Mouse (Mus musculus) brown adipose tissue, adult 24 weeks (tissue): Measurements from ENCODE around the gene Enah. TPM values are rescaled to one million over a fixed set of nuclear protein-coding genes. Genes with fewer than 3 reads are reported as not detected.

Experiments
- H3K27ac ChIP-seq: fragments of 200-500 bp; replicated peaks from 2 replicates; pipeline ENCODE4 v1.5.1; 2012; ENCODE audit warnings: low read depth, mild to moderate bottlenecking, low read length
- H3K4me1 ChIP-seq: fragments of 200-500 bp; 2 replicates; pipeline ENCODE4 v1.6.1; 2012; ENCODE audit warnings: low read length, mixed read lengths; ENCODE audit not compliant: control insufficient read depth, insufficient read depth, insufficient read length
- H3K4me3 ChIP-seq: fragments of 200-500 bp; 2 replicates; pipeline ENCODE4 v1.5.1; 2012; ENCODE audit warnings: low read depth, mild to moderate bottlenecking, low read length, moderate library complexity; ENCODE audit not compliant: insufficient read depth
- polyA plus RNA-seq: library from polyadenylated mRNA; stranded (reverse); fragments of >200 nt; gene quantifications from 2 replicates; pipeline ENCODE4 v1.2.4, GENCODE M21; 2012; ENCODE audit not compliant: missing spikeins, insufficient read depth, insufficient read length

Gene Enah
- polyA plus RNA-seq, 1 experiment: 8.0 TPM

DNA sequence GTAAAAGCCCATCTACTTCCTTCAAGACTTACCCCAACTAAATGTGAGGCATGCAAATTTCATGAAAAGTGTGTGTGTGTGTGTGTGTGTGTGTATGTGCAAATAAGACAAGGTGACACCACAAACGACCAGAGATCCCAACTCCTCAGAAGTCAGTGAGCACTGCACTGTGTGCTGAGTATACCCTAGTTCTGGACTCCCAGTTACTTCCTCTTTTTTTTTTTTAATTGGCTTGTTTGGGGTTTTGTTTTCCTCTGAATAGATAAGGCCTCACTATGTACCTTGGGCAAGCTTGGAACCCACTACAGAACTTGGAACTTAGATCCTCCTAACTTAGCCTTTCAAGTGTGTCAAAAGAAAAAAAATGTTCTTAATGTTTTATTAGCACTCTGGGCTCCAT lies 14.0 kb downstream of the Enah start:
- Histone ChIP-seq H3K4me1 (no peaks in the 10 kb centered on the region), H3K4me3 (no peak overlapping the region), H3K27ac (no peak overlapping the region)

DNA sequence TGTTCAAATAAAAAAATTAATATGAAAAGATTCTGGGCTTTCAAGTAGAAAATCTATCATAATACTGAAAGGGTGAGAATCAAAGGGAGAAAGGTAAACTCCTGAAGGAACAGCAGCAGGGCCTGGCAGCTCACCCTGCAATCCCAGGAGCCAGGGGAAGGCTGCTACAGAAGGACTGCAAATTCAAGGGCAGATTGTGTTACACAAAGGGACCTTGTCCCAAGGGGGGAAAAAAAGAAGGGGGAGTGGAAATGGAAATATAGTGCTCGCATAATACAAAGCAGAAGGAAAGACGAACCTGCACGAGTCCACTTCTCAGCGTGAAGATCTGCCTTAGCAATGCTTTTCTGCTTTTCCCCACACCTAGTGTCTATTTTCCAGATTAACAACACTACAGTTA lies 21.1 kb downstream of the Enah start:
- Histone ChIP-seq H3K4me1 (no peaks in the 10 kb centered on the region), H3K27ac (no peak overlapping the region), H3K4me3 (no peak overlapping the region)

DNA sequence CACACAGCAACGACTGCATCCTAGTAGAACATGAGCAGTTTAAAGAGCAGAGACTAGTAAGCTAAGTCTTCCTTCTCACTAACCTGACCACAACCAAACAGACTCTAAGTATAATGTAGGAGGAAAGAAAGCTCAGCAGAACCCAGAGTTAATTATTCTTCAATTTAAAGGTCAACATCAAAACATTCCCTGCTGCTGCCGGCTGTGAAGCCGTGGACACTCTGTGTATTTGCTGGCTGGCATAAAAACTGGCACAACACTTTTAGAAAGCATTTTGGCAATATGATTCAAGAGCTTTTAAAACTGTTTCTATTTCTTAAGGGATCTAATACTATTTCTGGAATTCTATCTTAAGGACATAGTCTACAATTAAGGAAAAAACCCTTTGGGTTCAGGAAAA lies 22.0 kb downstream of the Enah start:
- no peaks in the 10 kb centered on the region for H3K4me1 ChIP-seq
- no peak overlapping the region for H3K27ac ChIP-seq
- no peak overlapping the region for H3K4me3 ChIP-seq

DNA sequence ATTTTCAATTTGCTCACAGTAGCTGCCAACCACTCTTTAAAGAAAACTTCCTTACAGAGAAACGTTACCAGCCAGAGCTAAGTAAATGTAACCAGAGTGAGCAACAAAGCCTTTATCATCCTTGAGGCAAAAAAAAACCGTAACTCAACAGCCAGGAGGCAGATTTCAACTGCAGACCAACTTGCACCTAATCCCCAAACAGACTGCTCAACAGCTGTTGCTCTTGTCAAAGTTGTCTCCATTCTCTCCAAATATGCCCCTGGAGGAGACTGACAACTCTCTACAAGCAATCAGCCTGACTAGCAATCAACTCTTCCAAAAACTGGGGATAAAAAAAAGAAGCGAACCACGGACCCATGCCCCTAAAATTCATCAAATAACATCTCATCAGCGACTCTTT lies 26.2 kb downstream of the Enah start:
- Histone ChIP-seq H3K4me1 (no peaks in the 10 kb centered on the region; the same call in none of the 2 replicates), H3K27ac (no peak overlapping the region), H3K4me3 (no peak overlapping the region)

DNA sequence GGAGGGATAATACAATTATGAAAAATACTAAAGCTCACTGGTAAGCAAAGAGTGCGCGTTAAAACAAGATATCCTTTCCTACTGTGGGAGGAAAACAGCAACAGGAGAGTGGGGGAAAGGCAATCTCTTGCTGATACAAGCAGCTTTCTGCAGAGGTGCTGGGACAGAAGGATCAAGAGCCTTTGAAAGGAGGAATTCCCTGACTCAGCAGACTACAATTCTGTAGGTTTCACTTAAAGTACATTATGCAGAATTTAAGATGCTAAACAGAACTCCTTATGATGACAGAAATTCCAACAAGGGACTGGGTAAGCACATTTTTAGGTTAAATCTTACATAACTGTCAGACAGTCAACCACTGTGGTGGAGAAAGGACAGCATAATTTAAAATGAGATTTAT lies 31.4 kb downstream of the Enah start:
- Histone ChIP-seq H3K4me1 (peaks cover 3% of the 10 kb centered on the region), H3K27ac (no peak overlapping the region), H3K4me3 (no peak overlapping the region)

DNA sequence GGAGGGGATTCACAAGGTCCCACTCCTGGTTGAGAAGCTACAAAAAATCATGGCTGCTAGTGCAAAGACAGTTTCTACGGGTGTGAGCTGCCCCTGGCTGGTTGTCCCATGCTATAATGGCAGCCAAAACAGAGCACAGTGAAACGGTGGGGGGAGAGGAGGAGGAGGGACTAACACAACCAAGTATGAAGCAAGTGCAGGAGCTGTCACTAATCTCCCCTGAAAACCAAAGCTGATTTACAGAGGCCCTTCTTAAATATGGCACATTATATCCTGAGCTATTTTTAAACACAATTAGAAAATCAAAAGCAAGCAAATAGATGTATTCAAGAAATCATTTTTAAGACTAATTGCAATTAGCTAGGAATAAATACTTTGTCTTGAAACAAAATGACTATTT lies 32.6 kb downstream of the Enah start:
- H3K4me3 ChIP-seq: no peak overlapping the region
- peaks cover 3% of the 10 kb centered on the region for H3K4me1 ChIP-seq
- H3K27ac ChIP-seq: no peak overlapping the region

DNA sequence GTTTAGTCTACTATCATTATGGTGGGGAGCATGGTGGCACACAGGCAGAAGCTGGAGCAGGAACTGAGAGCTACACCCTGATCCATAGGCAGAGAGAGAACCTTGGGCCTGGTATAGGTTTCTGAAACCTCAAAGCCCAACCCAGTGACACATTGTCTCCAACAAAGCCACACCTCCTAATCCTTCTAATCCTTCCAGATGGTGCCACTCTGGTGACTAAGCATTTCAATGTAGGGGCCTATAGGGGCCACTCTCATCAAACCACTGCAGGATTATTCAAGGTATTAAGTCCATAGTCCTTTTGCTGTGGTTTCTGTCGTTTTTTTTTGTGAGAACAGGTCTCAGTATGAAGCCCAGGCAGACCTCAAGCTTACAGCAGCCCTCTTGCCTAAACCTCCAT lies 33.9 kb downstream of the Enah start:
- H3K4me1 ChIP-seq: peaks cover 3% of the 10 kb centered on the region
- H3K4me3 ChIP-seq: no peak overlapping the region
- no peak overlapping the region for H3K27ac ChIP-seq

DNA sequence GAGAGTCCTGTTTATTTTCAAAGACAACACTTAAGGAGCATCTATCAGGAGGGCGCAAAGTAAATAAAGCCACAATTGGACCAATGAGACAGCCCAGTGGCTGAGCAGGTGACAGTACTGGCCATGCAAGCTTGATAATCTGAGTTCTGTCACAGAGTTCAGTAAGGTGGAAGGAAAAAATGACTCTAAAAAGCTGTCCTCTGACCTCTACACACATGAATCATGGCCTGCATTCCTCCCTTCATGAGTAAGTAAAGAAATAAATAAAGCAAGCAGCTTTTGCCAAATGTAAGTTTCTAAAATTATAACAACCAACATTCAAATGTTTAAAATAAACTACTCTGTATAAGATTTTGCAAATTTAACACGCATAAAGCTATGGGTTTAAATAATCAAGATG lies 35.0 kb downstream of the Enah start:
- Histone ChIP-seq H3K4me3 (no peak overlapping the region), H3K27ac (no peak overlapping the region), H3K4me1 (peaks cover 3% of the 10 kb centered on the region; the same call in 1 of the 2 replicates)

DNA sequence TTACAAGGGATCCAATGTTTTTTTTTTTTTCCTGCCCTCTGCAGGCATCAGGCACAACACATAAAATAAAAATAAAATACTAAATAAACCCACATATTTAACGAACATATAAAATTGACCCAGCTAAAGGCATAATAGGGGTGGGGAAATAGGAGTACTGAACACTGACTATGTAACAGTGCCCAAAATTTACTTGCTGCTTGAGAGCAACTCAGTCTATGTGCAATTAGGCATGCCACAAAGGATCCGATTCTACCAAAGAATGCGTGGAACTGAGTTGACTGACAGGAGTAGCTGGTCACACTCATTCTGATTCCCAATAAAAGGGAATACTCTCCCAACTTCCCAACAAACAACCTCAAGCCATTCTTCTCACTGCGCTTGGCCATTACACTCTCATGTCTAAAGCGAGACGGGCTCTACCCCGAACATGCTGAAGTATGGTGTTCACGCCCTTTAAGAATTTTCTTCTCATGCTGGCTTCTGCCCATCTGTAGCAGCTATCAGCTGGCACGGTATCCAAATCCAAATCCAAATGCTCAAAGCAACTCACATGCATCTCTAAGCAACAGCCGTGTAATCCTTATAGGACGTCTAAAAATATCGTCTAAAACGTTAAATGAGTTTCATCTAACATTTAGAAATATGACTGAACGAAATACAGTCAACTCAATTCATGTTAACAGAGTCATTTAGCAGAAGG lies 39.6 kb downstream of the Enah start:
- H3K27ac ChIP-seq: no peak overlapping the region
- peaks cover 3% of the 10 kb centered on the region; the same call in 1 of the 2 replicates for H3K4me1 ChIP-seq
- no peak overlapping the region for H3K4me3 ChIP-seq

DNA sequence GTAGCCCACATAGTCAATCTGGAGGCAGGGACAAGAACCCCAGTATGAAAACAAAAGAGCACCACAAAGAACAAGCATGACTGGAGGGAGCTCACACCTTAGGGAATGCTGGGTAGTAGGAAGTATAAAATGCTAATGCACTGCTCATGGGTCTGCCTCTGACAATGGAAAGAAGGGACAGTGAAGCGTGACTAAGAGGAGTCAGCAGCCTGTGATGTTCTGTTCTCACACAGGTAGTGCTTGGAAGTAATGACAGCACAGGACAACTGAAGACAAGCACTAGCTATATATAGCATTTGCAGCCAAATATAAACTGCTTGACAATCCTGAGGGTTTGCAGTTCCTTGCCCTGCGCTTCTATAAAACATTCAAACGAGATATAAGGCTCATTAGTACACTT lies 44.3 kb downstream of the Enah start:
- no peak overlapping the region for H3K4me3 ChIP-seq
- no peak overlapping the region for H3K27ac ChIP-seq
- H3K4me1 ChIP-seq: peaks cover 3% of the 10 kb centered on the region; the same call in 1 of the 2 replicates

DNA sequence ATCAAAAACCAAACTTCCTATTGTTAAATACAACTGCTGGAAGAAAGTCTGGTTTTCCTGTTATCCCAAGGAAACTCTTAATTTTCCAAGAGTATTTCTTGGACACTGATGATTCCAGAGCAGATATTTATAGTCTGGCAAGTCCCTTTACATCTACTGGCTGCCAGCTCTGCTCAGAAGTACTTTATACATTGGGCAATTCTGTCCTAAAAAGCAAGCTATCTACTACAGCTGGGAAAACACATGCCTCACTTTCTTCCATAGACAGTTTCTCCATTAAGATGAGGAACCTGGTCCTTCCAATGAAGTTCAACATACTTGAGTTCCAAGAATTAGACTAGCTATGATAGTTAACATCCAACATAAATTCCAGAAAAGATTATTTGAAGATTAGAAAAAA lies 44.9 kb downstream of the Enah start:
- Histone ChIP-seq H3K4me1 (peaks cover 3% of the 10 kb centered on the region; the same call in 1 of the 2 replicates), H3K4me3 (no peak overlapping the region), H3K27ac (no peak overlapping the region)

DNA sequence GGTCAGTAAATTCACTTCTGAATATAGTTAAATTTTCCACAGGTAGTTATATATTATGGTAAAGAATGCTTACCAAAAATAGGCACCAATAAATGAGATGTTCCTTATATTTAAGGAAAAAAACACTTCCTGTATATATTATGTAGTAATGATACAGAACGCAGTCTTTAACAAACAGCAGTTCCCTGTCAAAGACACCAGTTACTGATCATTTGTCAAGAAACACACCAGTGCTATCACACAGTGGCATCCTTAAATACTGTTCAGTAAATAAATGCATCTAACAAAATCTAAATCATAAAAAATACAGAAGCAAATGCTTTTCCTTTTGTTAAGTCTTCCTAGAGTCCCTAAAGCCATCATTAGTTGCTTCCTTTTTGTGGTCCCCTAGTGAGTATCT lies 54.5 kb downstream of the Enah start:
- Histone ChIP-seq H3K27ac (no peak overlapping the region), H3K4me1 (peaks cover 6% of the 10 kb centered on the region; the same call in 1 of the 2 replicates), H3K4me3 (no peak overlapping the region)

DNA sequence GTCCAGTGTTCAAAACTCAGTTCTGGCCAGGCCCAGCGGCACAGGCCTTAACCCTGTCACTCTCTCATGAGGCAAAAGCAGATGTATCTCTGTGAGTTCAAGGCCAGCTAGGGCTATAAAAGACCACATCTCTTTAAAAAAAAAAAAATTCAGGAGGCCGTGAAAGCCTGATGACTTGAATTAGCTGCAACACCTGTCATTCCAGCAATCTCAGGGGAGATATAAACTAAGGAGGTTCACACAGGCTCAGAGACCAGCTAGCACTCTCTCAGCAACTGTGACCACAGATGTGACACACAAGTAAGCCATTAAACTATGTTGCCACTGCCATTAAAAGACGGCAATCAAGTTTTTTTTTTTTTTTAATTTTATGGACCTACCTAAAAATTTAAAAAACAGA lies 56.0 kb downstream of the Enah start:
- no peak overlapping the region for H3K27ac ChIP-seq
- no peak overlapping the region for H3K4me3 ChIP-seq
- H3K4me1 ChIP-seq: peaks cover 4% of the 10 kb centered on the region

DNA sequence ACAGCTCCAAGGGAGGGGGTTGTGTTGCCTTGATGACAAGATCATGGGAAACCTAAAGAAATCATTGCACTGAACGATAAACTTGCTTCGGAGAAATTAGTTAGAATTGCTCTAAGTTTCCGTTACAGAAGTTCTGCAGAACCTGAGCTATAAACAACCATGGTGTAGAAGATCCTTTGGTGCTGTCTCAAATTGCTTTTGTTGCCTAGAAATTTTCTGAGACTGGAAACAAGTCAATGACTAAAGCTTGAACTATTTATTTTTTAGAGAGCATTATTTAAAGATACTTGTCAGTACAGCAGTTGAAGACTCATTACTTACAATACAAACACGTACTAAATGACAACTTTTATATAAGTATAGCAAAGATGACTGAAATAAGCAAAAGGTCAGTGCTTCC lies 56.4 kb downstream of the Enah start:
- H3K4me1 ChIP-seq: peaks cover 2% of the 10 kb centered on the region
- no peak overlapping the region for H3K4me3 ChIP-seq
- no peak overlapping the region for H3K27ac ChIP-seq

DNA sequence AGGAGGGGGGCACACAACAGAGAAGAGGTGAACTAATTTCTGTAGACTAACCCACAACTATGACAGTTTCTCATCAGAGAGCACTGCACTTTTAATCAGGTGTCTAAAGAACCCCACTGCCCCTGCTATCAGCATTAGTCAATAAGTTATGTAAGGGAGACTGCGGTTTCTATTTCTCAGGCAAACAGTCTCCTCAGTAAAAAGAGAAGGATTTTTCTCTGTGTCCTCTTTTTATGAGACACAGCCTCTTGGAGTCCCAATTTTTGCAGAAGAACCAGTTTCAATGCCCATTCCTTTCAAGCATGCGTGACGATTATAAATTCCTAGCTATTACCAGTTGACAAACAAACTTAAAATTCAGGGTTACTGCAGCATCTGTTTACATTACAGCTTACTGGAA lies 59.4 kb downstream of the Enah start:
- no peak overlapping the region for H3K27ac ChIP-seq
- no peaks in the 10 kb centered on the region; the same call in 1 of the 2 replicates for H3K4me1 ChIP-seq
- H3K4me3 ChIP-seq: no peak overlapping the region

DNA sequence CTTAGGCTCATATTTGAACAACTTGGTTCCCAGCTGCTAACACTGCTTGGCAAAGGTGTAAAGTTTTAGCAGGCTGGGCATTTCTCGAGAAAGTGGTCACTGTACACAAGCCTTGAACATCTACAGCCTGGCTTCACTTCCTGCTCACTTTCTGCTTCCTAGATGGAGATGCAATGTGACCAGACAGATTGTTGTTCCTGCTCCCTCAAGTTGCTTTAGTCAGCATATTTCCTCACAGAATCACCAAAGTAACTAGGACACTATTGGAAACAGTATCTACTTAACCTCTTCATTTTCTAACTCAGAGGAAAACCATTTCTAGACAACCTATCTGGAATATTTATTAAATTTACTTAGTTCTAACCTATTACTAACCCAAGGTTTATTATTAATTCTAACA lies 61.4 kb downstream of the Enah start:
- Histone ChIP-seq H3K4me3 (no peak overlapping the region), H3K4me1 (no peaks in the 10 kb centered on the region; the same call in 1 of the 2 replicates), H3K27ac (no peak overlapping the region)
